Mouse (Mus musculus) thymus, postnatal 0 days (tissue): ENCODE data around the gene Eif5. TPM values are rescaled to one million over a fixed set of nuclear protein-coding genes. Genes with fewer than 3 reads are reported as not detected.
A peak's percentile ranks its signal among the peaks of the same experiment; 100 is the strongest.

Experiments
- DNase-seq: peaks from one replicate; pipeline ENCODE4 v3.0.0-alpha.2; 2015; ENCODE audit warnings: low spot score
- polyA plus RNA-seq: library from polyadenylated mRNA; unstranded; fragments of >200 nt; fragmentation: Nextera tagmentation; extraction: Ambion mirVana; gene quantifications from 2 replicates; pipeline ENCODE4 v1.2.1, GENCODE M21; 2015

The Eif5 gene
- polyA plus RNA-seq, 1 experiment from 2014 or later, result 660 TPM

DNA sequence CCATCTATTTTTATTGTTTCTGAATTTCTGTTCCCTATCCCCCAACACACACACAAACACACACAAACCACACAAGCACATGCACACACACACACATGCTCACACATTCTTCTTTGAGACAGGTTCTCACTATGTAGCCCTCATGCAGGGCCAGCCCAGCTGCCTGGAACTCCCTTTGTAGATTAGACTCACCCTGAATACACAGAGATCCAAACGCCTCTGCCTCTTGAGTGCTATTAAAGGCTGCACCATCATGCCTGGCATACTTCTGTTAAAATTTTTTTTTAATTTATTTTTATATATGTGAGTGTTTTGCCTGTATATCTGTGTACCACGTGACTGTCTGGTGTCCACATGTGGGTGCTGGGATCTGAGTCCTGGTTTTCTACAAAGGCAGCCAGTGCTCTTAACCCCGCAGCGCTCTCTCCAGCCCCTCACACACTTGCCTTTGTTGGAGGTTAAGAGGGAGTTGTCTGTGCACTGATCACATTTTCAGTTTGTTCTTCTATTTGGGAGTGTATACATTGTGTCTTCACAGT, 24.5 kb downstream of the Eif5 start:
- no peak for DNase-seq

DNA sequence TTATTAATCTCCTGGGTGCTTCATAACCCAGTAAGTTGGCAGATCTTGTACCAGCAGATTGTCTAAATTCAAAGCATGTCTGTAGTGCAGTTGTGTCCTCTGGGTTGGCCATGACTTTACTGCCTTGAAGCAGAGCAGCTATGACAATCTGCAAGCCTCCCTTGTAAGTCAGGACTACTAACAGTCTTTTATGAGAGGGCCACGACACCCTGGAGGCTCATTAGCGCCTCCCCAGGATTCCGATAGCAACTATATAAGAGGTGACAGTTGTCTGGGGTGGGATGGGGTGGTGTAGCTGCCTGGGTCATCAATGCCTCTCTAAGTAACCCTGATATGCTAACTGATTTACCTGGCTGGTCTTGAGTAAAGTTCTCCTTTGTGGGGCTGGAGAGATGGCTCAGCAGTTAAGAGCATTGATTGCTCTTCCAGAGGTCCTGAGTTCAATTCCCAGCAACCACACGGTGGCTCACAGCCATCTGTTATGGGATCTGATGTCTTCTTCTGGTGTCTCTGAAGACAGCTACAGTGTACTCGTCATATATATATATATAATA, 25.3 kb downstream of the Eif5 start:
- no peak for DNase-seq

DNA sequence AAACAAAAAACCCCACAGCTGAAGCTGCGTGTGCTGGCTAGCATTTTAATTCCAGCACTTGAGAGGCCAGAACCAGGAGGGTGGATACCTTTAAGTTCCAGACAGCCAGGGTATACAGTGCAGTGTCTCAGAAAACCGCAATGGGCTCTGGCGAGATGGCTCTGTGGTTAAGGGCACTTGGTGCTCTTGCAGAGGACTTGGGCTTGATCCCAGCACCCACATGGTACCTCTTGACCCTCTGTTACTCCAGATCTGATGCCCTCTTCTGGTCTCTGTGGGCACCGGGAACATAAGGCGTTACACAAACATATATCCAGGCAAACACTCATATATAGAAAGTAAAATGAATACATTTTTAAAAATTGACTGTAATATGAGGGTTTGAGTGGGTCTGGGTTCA, 27.5 kb downstream of the Eif5 start:
- no peak for DNase-seq

DNA sequence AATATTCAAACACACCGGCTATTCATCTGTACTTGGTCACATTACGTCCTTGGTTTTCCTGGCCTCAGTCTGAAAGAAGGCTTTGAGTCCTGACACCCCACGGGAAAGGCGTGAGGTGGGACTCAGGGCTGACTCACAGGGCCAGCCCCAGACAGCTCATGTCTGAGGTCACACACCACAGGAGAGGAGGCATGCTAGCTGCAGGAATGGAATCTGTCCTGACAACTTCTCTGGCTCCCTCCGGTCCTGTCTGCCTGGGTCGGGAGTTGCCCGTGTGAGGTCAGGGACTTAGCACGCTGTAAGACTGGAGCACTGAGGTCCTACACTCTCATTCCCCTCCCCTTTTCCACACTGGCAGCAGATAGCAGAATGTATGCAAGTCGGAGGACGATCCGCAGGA, 31.0 kb downstream of the Eif5 start:
- no peak for DNase-seq

DNA sequence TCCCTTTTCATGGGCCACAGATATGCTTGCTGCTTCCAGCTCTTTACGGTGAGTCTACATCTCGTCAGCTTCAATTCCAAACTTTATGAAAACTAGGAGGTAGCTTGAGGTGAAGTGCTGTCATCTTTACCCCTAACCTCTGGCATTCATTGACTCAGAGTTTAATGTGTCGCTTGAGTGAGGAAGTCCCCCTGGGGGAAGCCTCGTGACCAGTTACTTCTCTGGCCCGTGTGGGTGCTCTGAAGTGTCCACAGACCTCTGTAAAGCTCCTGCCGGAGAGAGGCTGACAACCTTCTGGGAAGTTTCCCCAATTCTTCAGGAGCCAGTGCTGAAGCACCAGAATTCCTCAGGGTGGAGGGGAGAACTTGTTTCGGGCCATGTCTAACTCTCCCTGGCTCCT, 34.6 kb downstream of the Eif5 start:
- no peak for DNase-seq

DNA sequence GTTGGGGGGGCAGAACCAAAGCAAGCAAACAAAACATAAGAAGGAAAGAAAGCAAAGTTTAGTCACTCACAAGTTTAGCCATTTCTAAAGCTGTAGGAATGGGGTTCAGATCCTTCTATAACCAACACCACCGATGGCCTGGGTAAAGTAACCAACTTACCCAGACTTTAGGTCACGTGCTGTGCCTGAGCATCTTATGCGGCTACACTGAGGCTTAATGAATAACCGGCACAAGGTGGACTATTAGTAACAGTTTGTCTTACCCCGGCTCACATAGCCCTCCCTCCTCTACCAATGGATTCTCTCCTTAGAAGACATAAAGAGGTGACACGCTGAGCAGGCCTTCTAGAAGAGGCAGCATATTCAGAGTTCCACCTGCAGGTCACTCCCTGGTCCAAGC, 35.5 kb downstream of the Eif5 start:
- no peak for DNase-seq

DNA sequence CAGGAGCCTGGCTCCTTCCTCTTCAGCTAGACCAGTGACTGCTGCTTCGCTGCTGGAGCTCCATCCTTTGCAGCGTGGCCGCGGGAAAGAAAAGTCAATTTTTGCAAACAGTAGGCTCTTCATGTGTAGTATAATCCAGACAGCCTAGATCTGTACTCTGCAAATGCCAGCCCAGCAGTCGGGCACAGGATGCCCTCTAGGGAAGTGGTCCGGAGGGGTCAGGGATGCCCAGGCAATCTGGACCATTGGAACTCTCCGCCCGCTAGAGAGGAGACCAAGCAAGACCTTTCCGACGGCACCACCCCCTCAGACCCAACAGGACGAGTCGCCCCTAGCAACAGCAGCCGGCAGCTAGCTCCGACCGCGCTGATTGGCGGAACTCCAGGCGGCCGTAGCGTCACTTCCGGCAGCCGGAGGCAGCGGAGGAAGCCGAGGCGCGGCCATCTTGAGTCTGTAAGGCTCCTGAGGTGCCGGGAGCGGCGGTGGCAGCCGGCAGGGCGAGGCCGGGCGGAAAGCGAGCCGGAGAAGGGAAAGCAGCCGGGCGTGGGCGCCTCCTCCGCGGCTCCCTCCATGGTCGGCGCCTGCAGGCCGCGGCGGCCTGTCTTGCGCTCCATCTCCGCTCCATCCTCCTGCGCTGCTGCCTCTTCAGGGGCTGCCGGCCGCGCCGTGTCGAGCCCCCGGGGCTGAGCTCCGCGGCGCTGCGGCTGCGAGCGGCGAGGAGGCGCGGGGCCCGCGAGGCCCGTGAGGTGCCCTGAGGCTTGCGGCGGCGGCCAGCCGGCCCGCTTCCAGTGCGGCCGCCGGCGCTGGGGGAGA, 36.5 kb downstream of the Eif5 start, which contains the start of gene Mark3:
TSS of gene Mark3 (plus strand) at position 450 of the 813 bp plus-strand sequence.
- peak; percentile 97 for DNase-seq

DNA sequence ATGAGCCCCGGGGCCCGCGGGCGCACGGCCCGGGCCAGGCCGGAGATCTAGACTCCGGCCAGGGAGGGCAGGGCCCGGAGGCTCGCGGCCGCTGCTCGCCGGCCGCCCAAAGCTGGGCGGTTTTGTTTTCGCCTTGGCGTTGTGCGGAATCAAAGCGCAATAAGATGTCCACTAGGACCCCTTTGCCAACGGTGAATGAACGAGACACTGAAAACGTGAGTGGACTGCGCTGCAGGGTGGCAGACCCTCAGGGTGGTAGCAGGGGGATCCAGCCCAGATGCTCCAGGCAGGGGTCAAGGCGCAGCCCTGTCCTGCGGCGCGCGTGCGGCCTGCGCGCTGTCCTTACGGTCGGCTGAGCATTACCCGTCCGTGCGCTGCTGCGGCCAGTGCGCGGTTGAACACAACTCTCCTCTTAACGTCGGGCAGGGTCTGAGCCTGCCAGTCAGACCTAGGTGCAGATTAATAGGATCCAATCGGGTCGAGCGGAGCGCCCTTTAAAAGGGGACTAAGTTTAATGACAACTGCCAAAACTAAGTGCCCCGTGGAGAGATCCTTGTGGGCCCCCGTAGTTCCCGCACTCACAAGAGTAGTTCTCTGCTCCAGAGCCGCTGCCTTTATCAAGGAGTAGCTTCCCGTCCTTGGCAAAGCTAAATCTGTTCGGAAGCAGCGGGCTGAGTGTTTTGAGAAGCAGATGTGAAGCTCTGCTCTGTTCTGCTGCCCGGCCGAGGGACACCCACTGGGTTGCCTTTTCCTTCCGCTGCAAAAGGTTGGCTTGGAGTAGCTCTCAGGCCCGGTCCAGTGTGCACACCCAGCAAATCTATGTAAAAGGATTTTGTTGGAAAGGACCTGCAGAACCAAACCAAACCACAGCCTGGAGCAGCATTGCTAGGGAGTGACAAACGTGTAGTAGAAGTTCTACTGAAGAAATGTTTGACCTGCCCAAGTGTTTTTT, 37.3 kb downstream of the Eif5 start:
- peak; percentile 30 for DNase-seq

DNA sequence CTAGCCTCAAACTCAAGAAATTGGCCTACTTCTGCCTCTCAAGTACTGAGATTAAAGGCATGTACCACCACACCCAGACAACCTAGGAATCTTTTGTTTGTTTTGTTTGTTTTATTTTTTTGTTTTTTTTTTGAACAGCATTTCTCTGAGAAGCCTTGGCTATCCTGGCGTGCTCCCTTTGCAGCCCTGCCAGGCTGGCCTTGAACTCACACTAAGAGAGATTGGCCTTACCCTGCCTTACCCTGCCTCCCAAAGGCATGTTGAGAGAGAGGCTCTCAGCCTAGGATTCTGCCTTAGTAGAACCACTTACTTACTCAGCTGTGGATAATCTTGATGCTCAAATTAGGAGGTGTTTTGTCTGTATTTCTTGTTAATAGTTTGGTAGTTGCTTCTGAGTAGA, 45.2 kb downstream of the Eif5 start:
- DNase-seq, result no peak

DNA sequence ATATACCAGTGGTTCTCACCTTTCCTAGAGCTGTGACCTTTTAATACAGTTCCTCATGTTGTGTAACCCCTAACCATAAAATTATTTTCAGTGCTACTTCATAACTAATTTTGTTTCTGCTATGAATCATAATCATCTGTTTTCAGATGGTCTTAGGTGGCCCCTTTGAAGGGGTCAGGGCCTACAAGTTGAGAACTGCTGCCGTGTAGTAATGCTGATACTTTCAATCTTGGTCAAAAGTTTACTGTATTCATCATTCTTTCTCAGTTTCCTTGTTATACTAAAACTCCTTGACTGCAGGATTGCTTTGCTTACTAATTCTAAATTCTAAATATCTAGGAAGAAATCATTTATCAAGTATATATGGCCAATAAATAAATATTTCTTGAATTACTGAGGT, 46.6 kb downstream of the Eif5 start:
- no peak for DNase-seq

DNA sequence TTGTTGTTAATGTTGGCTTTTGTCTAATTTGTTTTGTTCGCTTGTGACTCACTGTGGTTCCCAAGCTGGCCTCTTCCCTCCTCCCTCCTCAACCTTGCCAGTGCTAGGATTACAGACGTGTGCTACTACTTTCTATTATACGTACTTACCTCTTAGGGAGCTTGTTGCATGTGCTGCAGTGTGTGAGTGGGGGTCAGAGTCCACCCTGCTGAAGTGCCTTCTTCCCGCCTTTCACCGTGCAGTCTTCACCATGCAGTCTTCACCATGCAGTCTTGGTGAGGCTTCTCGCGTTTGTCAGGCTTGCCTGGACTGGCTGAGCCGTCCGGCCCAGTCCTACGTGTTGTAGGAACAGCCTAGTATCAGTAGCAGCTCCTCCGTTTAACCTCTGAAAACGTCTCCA, 49.4 kb downstream of the Eif5 start:
- DNase-seq, result no peak

DNA sequence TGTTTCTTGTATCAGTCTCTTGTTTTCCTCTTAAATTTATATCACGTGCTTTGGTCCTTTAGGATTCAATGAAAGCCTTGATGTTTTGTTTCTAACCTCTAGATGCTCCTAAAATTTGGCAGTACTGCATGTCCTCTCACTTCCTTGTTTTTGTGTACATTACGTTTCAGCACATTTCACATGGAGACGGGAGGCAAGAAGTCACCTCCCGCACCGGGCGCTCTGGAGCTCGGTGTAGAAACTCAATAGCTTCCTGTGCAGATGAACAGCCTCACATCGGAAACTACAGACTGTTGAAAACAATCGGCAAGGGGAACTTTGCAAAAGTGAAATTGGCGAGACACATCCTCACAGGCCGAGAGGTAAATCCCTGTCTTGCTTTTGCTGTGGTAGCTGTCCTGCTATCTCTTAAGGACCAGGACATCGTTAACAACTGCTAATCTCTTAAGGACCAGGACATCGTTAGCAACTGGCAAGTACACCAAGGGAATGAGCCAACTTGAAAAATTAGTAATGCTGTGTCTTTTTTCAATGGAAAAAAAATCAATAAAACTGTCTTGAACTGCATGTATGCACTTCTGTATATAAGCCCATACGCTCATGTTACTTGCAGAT, 54.7 kb downstream of the Eif5 start:
- no peak for DNase-seq

DNA sequence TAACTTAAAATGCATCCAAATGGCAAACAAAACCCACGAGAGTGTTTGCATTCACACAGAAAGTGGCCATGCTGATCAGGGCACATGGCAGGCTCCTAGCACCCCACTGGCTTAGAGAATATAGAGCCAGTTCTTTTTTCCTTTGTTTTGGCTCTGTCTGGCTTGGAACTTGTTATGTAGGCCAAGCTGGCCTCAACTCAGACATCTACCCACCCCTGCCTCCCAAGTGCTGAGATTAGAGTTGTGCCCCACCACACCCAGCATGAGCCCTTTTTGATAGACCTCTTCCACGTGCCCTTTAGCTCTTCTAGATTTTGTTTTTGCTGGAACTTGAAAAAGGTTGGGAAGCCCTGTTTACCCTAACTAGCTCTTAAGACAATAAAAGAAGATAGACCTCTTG, 56.0 kb downstream of the Eif5 start:
- DNase-seq, result no peak

Other genes with a start within 250 kb of the Eif5 start
- gene Cdc42bpb, start 160.3 kb upstream of the Eif5 start, polyA plus RNA-seq, result 4.3 and 4.9 TPM in 2 replicates
- gene Lbhd2, start 131.2 kb upstream of the Eif5 start, polyA plus RNA-seq, result 4.8 and 5.9 TPM in 2 replicates
- 25.3 and 33.2 TPM in 2 replicates for gene Exoc3l4, start 121.0 kb upstream of the Eif5 start, polyA plus RNA-seq
- gene Tnfaip2, start 95.5 kb upstream of the Eif5 start, polyA plus RNA-seq, result 9.0 and 9.1 TPM in 2 replicates
- 20.6 and 21.1 TPM in 2 replicates for gene Gm266, start 52.2 kb upstream of the Eif5 start, polyA plus RNA-seq
- gene Mark3, start 36.5 kb downstream of the Eif5 start, polyA plus RNA-seq, result 25.5 and 35.1 TPM in 2 replicates
- gene Ckb, start 134.3 kb downstream of the Eif5 start, polyA plus RNA-seq, result 137 and 143 TPM in 2 replicates
- gene Trmt61a, start 140.1 kb downstream of the Eif5 start, polyA plus RNA-seq, result 9.8 and 12.0 TPM in 2 replicates
- 50.7 and 54.1 TPM in 2 replicates for gene Bag5, start 175.2 kb downstream of the Eif5 start, polyA plus RNA-seq
- gene Apopt1, start 175.2 kb downstream of the Eif5 start, polyA plus RNA-seq, result 60.1 and 66.6 TPM in 2 replicates
- gene Klc1, start 220.8 kb downstream of the Eif5 start, polyA plus RNA-seq, result 46.9 and 52.2 TPM in 2 replicates